ENCODE assay signal across 8 mouse cellular contexts in the genomic region with DNA sequence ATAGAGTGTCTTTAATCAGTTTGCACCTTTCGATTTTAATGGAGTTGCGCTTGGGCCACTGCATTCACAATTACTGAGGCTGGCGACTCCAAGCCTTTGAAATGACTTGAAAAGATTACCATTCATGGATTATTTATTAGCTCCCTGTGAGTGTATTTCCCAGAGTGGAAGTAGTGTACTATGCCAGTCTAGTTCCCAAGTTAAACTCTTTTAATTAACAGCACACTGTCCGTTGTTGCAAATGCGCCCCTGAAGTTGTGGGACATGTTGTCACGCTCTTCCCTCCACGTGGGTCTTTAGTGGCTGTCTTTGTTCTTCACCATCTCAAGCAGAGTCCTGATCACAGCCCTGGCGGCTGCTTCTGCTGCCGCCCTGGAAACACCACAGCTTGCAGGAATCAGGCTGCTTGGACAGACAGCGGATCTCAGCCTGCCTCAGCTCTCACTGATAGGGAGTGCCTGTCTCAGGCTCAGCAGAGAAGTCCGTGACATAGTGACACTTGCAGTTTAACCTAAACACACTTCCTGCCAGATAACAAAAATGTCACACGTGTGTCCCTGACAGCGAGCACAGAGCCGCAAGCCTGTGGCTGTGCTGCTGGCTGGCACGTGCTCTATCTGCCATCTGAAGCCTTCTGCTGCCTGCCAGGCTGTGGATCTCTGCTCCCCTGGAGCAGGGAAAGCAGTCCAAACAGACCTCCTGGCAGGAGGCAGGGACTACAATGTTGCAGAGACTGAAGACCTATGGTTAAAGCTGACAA.
DNase-seq lines count a peak whose midpoint lies in the region; ATAC-seq and TF ChIP-seq lines count a peak whose summit lies in the region.

No protein-coding gene starts in this region.

- peak; percentile 31 for DNase-seq in Muller cell, postnatal 12 days (ENCODE audit: inconsistent ontology term)
- DNase-seq in forebrain, embryonic 11.5 days (ENCODE audit: low spot score), result peak; percentile 71
- DNase-seq in limb, embryonic 10.5 days (ENCODE audit: low spot score), result peak; percentile 70
- DNase-seq in midbrain, embryonic 14.5 days, result peak; percentile 78
- peak; percentile 50 for DNase-seq in thymus, postnatal 25 days
- no peak for DNase-seq in gastrocnemius, postnatal 36 days

- TF ChIP-seq CTCF in bone marrow macrophage, adult 2 months (IDR thresholded peaks at IDR 0.05; ENCODE audit: low read depth, low read length), result no peak

- intact Hi-C loops in gastrocnemius, postnatal 36 days (cut with DNase I), result no loop called here

- peak overlapping the region; percentile 51 for H3K4me2 ChIP-seq in forebrain, embryonic 11.5 days (ENCODE audit: low read depth, low read length, severe bottlenecking)
- peak overlapping the region; percentile 39 for H3K4me2 ChIP-seq in hindbrain, embryonic 15.5 days
- H3K4me2 ChIP-seq in midbrain, embryonic 14.5 days (ENCODE audit: low read length), result peak overlapping the region; percentile 54

- H3K27ac ChIP-seq in bone marrow macrophage, adult 2 months (ENCODE audit: insufficient read depth, low read depth, low read length), result no peak overlapping the region
- H3K27ac ChIP-seq in forebrain, embryonic 11.5 days (ENCODE audit: low read depth, low read length), result peak overlapping the region; percentile 43; the same call in 1 of the 2 replicates
- H3K27ac ChIP-seq in hindbrain, embryonic 15.5 days (replicated peaks), result peak overlapping the region; percentile 69
- peak overlapping the region; percentile 84 for H3K27ac ChIP-seq in limb, embryonic 10.5 days
- H3K27ac ChIP-seq in midbrain, embryonic 14.5 days (replicated peaks; ENCODE audit: low read depth, low read length), result peak overlapping the region; percentile 86

- WGBS in forebrain, embryonic 11.5 days, result 4% methylated on average over 15 of the region's 15 CpGs
- 3% methylated on average over 15 of the region's 15 CpGs for WGBS in hindbrain, embryonic 15.5 days
- 4% methylated on average over 15 of the region's 15 CpGs for WGBS in limb, embryonic 10.5 days
- WGBS in midbrain, embryonic 14.5 days, result 1% methylated on average over 15 of the region's 15 CpGs

- H3K27me3 ChIP-seq in forebrain, embryonic 11.5 days (ENCODE audit: control insufficient read depth, insufficient read depth, low read length), result 0 out of 2 replicates have a peak, but pooled peaks cover 2% of the 10 kb centered on the region
- H3K27me3 ChIP-seq in hindbrain, embryonic 15.5 days, result no peaks in the 10 kb centered on the region
- H3K27me3 ChIP-seq in limb, embryonic 10.5 days (ENCODE audit: low read depth, poor library complexity, severe bottlenecking), result peaks cover 8% of the 10 kb centered on the region; the same call in 1 of the 2 replicates
- H3K27me3 ChIP-seq in midbrain, embryonic 14.5 days (ENCODE audit: control insufficient read depth, insufficient read depth, low read length), result no peaks in the 10 kb centered on the region

- peak; percentile 71 for ATAC-seq in forebrain, embryonic 11.5 days (replicated peaks; ENCODE audit: low FRiP score)
- ATAC-seq in hindbrain, embryonic 15.5 days (ENCODE audit: low FRiP score, low read depth), result peak; percentile 90
- ATAC-seq in midbrain, embryonic 14.5 days (ENCODE audit: low FRiP score, low TSS enrichment), result peak; percentile 82

- H3K4me1 ChIP-seq in bone marrow macrophage, adult 2 months (ENCODE audit: control insufficient read depth, insufficient read depth, low read length), result no peaks in the 10 kb centered on the region
- H3K4me1 ChIP-seq in forebrain, embryonic 11.5 days (replicated peaks; ENCODE audit: control insufficient read depth, insufficient read depth, low read length), result peaks cover 14% of the 10 kb centered on the region; the same call in 1 of the 2 replicates
- H3K4me1 ChIP-seq in hindbrain, embryonic 15.5 days (replicated peaks), result peaks cover 20% of the 10 kb centered on the region
- peaks cover 47% of the 10 kb centered on the region for H3K4me1 ChIP-seq in limb, embryonic 10.5 days
- H3K4me1 ChIP-seq in midbrain, embryonic 14.5 days (ENCODE audit: control insufficient read depth, insufficient read depth, low read length), result peaks cover 23% of the 10 kb centered on the region

- no peak for TF ChIP-seq POLR2A in bone marrow macrophage, adult 2 months (IDR thresholded peaks at IDR 0.05; ENCODE audit: borderline replicate concordance, low read depth, low read length)

- peak overlapping the region; percentile 1; the same call in 1 of the 2 replicates for H3K4me3 ChIP-seq in bone marrow macrophage, adult 2 months (ENCODE audit: insufficient read depth, low read length)
- peak overlapping the region; percentile 14; the same call in 1 of the 2 replicates for H3K4me3 ChIP-seq in forebrain, embryonic 11.5 days (ENCODE audit: low read depth, low read length)
- H3K4me3 ChIP-seq in hindbrain, embryonic 15.5 days, result no peak overlapping the region
- H3K4me3 ChIP-seq in limb, embryonic 10.5 days, result peak overlapping the region; percentile 33
- no peak overlapping the region; the same call in 1 of the 2 replicates for H3K4me3 ChIP-seq in midbrain, embryonic 14.5 days (replicated peaks; ENCODE audit: low read depth, low read length)

- no peaks in the 10 kb centered on the region for H3K36me3 ChIP-seq in forebrain, embryonic 11.5 days (ENCODE audit: control insufficient read depth, insufficient read depth, low read length)
- no peaks in the 10 kb centered on the region for H3K36me3 ChIP-seq in hindbrain, embryonic 15.5 days
- no peaks in the 10 kb centered on the region for H3K36me3 ChIP-seq in limb, embryonic 10.5 days
- no peaks in the 10 kb centered on the region for H3K36me3 ChIP-seq in midbrain, embryonic 14.5 days (ENCODE audit: control insufficient read depth, insufficient read depth, low read length)

- peak overlapping the region; percentile 49 for H3K9ac ChIP-seq in forebrain, embryonic 11.5 days (ENCODE audit: low read length)
- H3K9ac ChIP-seq in hindbrain, embryonic 15.5 days, result no peak overlapping the region
- peak overlapping the region; percentile 39 for H3K9ac ChIP-seq in midbrain, embryonic 14.5 days (replicated peaks; ENCODE audit: low read length)

- H3K9me3 ChIP-seq in forebrain, embryonic 11.5 days (ENCODE audit: control insufficient read depth, low read length), result no peaks in the 10 kb centered on the region
- H3K9me3 ChIP-seq in hindbrain, embryonic 15.5 days, result no peaks in the 10 kb centered on the region
- H3K9me3 ChIP-seq in limb, embryonic 10.5 days (replicated peaks), result no peaks in the 10 kb centered on the region
- no peaks in the 10 kb centered on the region for H3K9me3 ChIP-seq in midbrain, embryonic 14.5 days (ENCODE audit: control insufficient read depth, low read length)

Comparison
In these comparisons a context has a peak if more than half of its experiments do, and no peak if none do; other contexts are left out.
1. DNase-seq: peak in Muller cell, postnatal 12 days (single experiment), forebrain, embryonic 11.5 days (single experiment), limb, embryonic 10.5 days (single experiment), midbrain, embryonic 14.5 days (single experiment) and thymus, postnatal 25 days (single experiment); none in gastrocnemius, postnatal 36 days (0 of 2).
2. H3K4me3 ChIP-seq: peak in bone marrow macrophage, adult 2 months (single experiment), forebrain, embryonic 11.5 days (single experiment) and limb, embryonic 10.5 days (single experiment); none in hindbrain, embryonic 15.5 days (single experiment) and midbrain, embryonic 14.5 days (single experiment).
3. Peak in every context shown above with its lines, with median percentiles within 50 percentile points of each other: ATAC-seq and H3K4me2 ChIP-seq.